Mouse (Mus musculus) left cerebral cortex, postnatal 14 days (tissue): ENCODE results near the gene Nectin4. TPM values are rescaled to one million over a fixed set of nuclear protein-coding genes. Genes with fewer than 3 reads are reported as not detected.

Experiments
- DNase-seq, 2 experiments: peaks; one replicate each; pipeline ENCODE4 v3.0.0; 2021 to 2022; ENCODE audit warnings: low spot score in 2 of 2, mixed read lengths in 1 of 2
- intact Hi-C: fragments of 180-260 bp; cut with DNase I; formaldehyde crosslinking; loops from one replicate; pipeline ENCODE4 v1.15.1; 2025
- total RNA-seq, 2 experiments: library from RNA; stranded (reverse); gene quantifications; 2 replicates each; pipeline ENCODE4 v1.2.3; 2021

The Nectin4 gene
- total RNA-seq, 2 experiments from 2014 or later: 1.0 to 1.4 TPM

- DNase-seq: no peak
- intact Hi-C loops: no loop called here
Observed at GRCm38 (mm10) chr1:171402991-171403390, 33.1 kb downstream of the Nectin4 start.

- intact Hi-C loops: no loop called here
- DNase-seq: no peak
Observed at GRCm38 (mm10) chr1:171407263-171407662, 37.4 kb downstream of the Nectin4 start.

- no peak for DNase-seq
- intact Hi-C loops: loop anchor here (5.0 kb wide), 1 partner anchor 48 kb away; the partner anchor contains the start of gene Klhdc9
Observed at GRCm38 (mm10) chr1:171410231-171410630, 40.3 kb downstream of the Nectin4 start.

- intact Hi-C loops: loop anchor here (5.0 kb wide), 1 partner anchor 49 kb away; the partner anchor contains the start of gene Klhdc9
- peak; percentile 94 to 95 for DNase-seq
Observed at GRCm38 (mm10) chr1:171410947-171411484, 41.1 kb downstream of the Nectin4 start, which contains the start of gene Usf1. TSS of gene Usf1 (plus strand) at chr1:171411313.

GRCm38 (mm10) chr1:171411492-171411941, 41.6 kb downstream of the Nectin4 start:
- DNase-seq: no peak
- intact Hi-C loops: loop anchor here (5.0 kb wide), 1 partner anchor 49 kb away; the partner anchor contains the start of gene Klhdc9

GRCm38 (mm10) chr1:171412001-171412441, 42.1 kb downstream of the Nectin4 start:
- intact Hi-C loops: loop anchor here (5.0 kb wide), 1 partner anchor 50 kb away; the partner anchor contains the start of gene Klhdc9
- DNase-seq: peak; percentile 30 to 41

GRCm38 (mm10) chr1:171412446-171412845, 42.5 kb downstream of the Nectin4 start:
- intact Hi-C loops: loop anchor here (5.0 kb wide), 1 partner anchor 50 kb away; the partner anchor contains the start of gene Klhdc9
- peak; percentile 39 to 64 for DNase-seq

GRCm38 (mm10) chr1:171413608-171414007, 43.7 kb downstream of the Nectin4 start:
- DNase-seq: no peak
- intact Hi-C loops: loop anchor here (5.0 kb wide), 1 partner anchor 51 kb away; the partner anchor contains the start of gene Klhdc9

- intact Hi-C loops: no loop called here
- DNase-seq: no peak
Observed at GRCm38 (mm10) chr1:171418660-171419059, 48.8 kb downstream of the Nectin4 start, which contains the start of gene Tstd1. TSS of gene Tstd1 (plus strand) at chr1:171418872.

- intact Hi-C loops: no loop called here
Observed at GRCm38 (mm10) chr1:171419291-171419882, 49.5 kb downstream of the Nectin4 start.

GRCm38 (mm10) chr1:171419905-171420304, 50.0 kb downstream of the Nectin4 start:
- intact Hi-C loops: no loop called here
- DNase-seq: no peak

More at GRCm38 (mm10) chr1:171419291-171419882, 49.5 kb downstream of the Nectin4 start:
- no peak for DNase-seq

GRCm38 (mm10) chr1:171422504-171423095, 52.7 kb downstream of the Nectin4 start:
- DNase-seq: no peak
- intact Hi-C loops: no loop called here

GRCm38 (mm10) chr1:171424638-171425037, 54.7 kb downstream of the Nectin4 start:
- DNase-seq: no peak
- intact Hi-C loops: no loop called here

GRCm38 (mm10) chr1:171425126-171425525, 55.2 kb downstream of the Nectin4 start:
- intact Hi-C loops: no loop called here
- no peak for DNase-seq

GRCm38 (mm10) chr1:171432158-171432557, 62.3 kb downstream of the Nectin4 start:
- intact Hi-C loops: no loop called here
- DNase-seq: no peak

- intact Hi-C loops: no loop called here
- DNase-seq: no peak
Observed at GRCm38 (mm10) chr1:171435288-171435814, 65.5 kb downstream of the Nectin4 start.

- intact Hi-C loops: no loop called here
- no peak for DNase-seq
Observed at GRCm38 (mm10) chr1:171435974-171436373, 66.1 kb downstream of the Nectin4 start.

GRCm38 (mm10) chr1:171437264-171438013, 67.5 kb downstream of the Nectin4 start, which contains the start of gene F11r:
TSS of gene F11r (plus strand) at chr1:171437535.
- intact Hi-C loops: no loop called here
- DNase-seq: peak in 1 of 2 experiments; percentile 44
